Mouse (Mus musculus) frontal cortex, postnatal 10 days (tissue): ENCODE results near the gene Cnot4.
A peak's percentile ranks its signal among the peaks of the same experiment; 100 is the strongest.

Experiments used
- DNase-seq, 2 experiments: peaks; one replicate each; pipeline ENCODE4 v3.0.0; 2022; ENCODE audit warnings: low spot score in 2 of 2, mixed read lengths in 1 of 2

Gene Cnot4

DNA sequence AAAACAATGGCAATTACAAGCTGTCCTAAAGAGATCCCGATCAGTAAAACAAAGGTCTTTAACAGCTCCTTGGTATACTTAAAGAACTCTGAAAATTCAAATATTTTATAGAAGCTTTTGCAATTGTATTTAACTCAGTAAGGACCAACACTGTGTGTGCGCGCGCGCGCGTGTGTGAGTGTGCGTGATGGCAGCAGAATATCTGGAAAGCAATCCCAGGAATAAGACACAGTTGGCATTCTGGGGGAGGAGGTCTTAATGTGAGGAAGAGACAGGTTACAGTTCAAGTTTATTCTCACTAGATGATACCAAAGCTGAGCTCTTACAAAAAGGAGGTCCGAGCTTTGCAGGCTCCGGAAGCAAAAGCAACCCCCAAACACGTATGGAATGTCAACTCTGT lies 100.2 kb downstream of the Cnot4 start:
- DNase-seq = no peak

GRCm38 (mm10) chr6:35032704-35033103 lies 100.8 kb downstream of the Cnot4 start:
- DNase-seq = no peak

DNA sequence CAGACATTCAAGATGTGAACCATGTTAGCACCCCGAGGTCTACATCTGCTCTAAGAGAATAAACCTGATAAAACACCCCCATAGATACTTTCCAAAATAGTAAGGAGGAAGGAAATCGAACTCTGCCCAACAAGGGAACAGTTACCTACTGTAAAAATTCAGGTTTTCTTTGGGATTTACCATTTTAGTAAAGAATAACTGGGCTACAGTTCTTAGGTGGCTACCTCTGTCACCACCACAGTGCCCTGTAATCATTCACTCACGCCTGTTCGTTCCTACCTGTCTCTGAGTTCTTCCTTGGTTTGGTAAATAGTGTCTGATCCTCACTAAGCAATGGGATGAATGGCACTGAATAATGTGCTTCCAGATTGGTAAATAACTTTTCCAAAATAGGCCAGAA lies 102.7 kb downstream of the Cnot4 start:
- no peak for DNase-seq

- DNase-seq = no peak
Measured at GRCm38 (mm10) chr6:35030226-35030625, 103.3 kb downstream of the Cnot4 start.

DNA sequence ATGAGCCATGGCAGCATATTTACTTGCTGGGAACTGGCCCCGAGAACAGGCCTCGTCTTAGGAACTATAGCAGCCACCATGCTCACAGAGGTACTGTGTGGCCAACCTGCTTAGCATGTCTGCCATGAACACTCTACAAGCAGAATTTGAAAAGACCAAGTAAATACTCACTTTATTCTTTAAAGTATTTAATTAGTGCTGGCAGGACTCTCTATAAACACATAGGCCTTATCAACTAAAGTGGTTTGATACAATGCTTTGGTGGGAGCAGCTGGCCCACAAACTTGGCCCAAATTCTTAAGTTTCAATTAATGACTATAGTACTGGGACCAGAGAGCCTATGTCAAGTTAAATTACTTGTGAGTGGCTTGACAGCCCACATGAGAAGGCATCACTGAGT lies 105.5 kb downstream of the Cnot4 start:
- DNase-seq = no peak

DNA sequence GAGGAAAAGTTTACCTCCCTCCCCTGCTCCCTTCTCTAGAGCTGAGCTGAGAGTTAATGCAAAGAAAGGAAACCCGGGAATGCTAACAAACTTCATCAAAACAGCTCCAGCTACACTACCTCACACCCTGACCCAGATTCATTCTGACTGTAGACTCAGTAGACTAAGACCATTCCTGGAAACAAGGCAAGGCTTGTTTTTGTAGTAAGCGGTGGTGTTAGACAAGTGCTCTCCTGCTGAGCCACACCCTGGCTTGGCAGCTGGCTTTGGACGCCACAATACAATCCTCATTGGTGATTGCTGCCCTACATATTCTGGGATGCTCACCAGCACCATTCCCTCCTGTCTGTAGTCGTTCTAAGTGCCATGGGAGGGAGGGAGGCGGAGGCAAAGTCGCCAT lies 106.3 kb downstream of the Cnot4 start:
- DNase-seq = no peak

GRCm38 (mm10) chr6:35016624-35017023 lies 116.9 kb downstream of the Cnot4 start:
- DNase-seq = no peak

DNA sequence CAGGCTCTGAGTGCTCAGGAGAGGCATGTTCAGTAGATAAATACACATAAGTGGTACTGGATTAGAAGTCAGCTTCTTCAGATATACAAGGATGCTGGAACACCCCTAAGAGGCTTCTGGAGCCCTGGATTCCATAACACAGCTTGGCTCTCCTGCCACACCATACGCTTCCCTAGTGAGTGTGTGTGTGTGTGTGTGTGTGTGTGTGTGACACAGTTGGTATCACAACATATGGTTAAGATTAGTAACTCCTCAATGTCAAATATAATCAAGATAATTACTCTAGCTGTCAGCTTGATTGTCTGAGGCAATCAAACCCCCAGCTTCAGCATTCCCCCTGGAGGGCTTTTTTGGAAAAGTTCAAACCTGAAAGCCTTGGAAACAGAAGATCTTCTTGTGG lies 121.6 kb downstream of the Cnot4 start:
- no peak for DNase-seq

DNA sequence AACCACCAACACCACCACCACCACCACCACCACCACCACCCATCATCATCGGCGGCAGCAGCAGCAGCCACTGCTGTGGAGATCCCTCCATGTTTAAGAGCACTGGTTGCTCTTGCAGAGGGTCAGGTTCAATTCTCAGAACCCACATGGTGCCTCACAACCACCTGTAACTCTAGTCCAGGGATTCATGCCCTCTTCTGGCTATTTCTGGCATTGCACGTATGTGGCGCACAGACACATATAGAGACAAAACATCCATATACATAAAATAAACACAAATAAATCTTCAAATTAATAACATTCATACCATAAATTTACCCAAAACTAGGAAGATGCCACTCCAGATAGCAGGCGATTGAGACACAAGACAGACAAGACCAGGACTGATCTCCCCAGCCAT lies 122.8 kb downstream of the Cnot4 start:
- no peak for DNase-seq

DNA sequence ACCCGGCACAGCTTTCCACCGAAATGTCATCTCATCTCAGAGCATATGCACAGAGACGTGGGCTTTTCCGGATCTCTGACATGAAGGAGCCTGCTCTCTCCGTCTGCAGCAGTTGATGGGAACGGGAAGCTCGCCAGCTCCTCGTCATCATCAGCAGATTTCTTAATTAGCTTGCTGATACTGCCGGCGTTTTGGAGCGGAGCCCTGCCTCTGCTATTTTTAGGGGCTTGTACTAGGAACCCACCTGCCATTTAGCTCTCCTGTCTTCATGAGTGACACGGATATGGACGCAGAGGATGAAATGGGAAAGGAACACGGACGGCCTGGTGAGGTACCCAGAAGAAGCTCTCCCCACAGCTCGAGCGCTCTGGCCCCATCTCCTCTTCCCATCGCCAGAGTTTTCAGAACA lies 131.3 kb downstream of the Cnot4 start:
- DNase-seq = peak; percentile 50 to 62

DNA sequence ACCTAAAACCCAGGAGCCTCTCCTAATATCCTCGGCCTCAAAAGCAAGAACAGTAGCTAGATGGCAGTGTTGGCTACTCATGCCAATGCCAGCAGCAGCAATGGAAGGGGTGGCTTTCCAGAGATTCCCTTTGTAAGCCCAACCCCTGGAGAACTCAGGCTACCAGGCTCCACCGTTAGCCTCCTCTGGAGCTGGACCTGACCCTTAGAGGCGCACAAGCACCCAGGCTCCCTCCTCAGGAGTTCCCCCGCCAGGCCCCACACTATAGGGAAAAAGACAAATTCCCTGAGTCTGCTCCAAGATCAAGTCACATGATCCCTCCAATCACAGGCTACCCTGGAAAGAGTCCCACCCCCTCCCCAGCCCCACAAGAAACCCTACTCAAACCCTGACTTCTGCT lies 134.4 kb downstream of the Cnot4 start:
- DNase-seq = peak in 1 of 2 experiments; percentile 41

DNA sequence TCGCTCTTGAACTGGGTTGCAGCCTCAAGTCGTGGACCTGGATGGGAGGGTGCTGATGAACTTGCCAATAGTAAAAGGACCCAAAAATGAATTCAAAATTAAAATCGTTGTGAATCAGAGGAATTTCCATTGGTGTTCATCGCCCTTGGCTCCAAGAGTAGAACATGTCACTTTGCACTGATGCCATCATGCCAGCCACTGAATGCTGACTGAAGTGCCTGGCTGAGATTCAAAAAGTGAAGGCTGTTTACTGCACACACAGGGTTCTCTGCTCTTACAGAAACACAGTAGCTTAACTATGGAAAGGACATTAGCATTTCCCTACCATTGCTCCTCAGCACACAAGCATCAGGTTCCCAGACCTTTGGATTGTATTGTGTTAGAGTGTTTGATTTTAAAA lies 137.0 kb downstream of the Cnot4 start:
- DNase-seq = no peak

DNA sequence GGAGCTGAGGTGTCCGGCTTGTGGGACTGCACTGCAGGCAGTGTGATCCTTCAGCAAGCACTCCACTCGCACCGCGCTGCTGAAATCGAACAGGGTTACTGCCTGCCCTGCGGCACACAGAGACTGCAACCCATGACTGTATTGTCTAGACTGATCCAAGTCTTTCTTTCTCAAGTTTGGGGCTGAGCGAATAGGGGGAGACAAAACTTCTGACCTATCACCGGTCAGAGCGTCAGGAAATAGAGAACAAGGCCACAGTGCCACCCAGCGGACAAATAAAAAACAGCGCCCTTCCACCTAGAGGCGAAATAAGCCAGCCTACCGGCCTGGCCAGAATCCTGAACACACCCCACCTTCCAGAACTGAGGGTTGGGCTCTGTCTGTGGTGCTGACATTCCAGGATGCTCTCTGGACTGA lies 138.3 kb downstream of the Cnot4 start:
- peak; percentile 40 to 74 for DNase-seq

DNA sequence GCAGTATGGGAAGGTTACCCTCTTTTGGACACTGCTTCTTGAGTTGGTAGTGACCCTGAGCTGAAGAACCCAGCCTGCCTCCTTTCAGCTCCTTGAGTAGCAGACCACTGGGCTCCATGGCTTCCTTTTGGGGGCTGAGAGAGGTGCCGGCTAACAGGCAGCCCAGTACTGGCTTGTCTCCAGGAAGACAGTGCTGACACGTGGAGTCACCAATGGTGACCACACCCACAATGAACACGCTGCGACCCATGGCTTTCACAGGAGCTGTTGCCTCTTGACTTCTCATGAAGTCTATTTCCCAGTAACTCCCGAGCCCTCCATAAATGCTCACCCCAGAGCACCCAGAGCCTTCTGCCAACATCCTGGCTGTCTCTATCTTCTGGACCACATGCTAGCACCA lies 138.8 kb downstream of the Cnot4 start:
- no peak for DNase-seq

DNA sequence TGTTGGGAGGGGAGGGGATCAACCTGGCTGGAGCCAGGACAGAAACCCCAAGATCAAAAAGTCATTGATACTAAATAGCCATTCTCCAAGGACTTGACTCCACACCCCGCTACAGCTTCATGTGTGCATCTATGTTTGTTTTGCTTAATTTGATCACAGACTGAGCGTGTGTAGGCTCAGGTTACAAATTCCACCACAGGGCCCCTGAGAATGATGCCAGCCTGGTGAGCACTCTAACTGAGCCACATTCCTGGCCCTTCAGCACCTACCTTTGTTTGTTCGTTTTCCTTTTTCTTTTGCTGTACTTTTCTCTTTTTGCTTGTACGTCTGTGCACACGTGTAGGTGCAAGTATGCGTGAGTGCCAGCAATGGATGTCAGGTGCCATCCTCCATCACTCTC lies 144.3 kb downstream of the Cnot4 start:
- DNase-seq = no peak

DNA sequence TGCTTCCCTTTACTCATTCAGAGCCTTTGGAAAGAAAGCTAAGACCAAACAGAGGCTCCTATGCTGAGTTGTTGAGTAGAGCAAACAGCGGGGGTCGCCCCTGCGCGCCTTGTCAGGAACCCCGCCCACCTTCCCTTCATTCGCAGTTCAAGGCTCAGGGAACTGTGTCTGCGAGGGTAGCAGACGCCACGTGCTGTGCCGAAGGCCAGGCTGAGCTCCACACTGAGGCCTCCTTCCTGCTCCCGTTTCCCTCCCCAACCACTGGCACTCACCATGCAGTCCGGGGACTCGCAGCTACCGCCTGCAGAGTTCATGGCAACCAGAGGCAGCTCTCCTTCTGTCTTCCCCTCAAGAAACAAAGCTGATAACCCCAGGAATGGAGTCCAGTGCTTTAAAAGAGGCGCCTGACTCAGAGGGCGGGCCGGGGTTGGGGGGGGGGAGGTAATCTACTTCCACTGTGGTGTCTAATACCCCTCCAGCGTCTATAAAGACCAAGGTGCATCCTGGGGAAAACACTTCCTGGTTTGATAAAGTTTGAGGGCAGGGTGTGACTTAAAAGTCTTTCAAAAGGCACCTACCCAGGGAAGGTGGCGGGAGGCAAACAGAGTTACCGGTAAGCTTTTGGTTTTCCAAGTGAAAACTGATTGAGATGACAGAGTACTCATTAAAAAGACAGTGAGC lies 145.3 kb downstream of the Cnot4 start, which contains the start of gene Slc23a4:
TSS of gene Slc23a4 (minus strand) at position 324 of the 681 bp plus-strand sequence.
- DNase-seq = no peak

DNA sequence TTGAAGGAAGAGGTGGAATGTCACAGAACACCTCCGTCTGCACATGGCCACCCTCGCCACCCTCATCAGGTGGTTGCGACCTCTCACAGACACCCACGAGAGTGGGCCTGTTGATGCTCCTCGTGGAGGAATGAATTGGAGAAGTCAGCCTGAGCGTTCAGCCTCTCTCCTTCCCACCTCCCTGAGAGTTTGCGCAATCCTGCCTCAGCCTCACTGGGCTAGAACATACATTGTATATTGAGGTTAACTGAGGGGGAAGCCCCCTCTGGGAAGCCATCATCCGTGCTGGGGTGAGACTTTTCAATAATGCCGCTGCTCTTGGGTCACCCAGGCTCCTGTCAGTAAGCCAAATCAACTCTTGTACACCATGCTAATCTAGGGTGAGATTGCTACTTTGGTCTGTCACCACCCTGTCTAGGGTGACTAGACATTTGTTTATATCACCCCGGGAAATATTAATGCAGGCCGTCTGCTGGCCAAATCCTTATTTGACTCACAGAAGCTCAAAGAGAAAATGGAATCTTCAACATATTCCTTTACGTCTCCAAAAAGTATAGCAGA lies 146.4 kb downstream of the Cnot4 start:
- no peak for DNase-seq

- no peak for DNase-seq
Measured at GRCm38 (mm10) chr6:34980661-34981060, 152.9 kb downstream of the Cnot4 start.

- no peak for DNase-seq
Measured at GRCm38 (mm10) chr6:34979291-34979690, 154.2 kb downstream of the Cnot4 start.
